In the genomic region with DNA sequence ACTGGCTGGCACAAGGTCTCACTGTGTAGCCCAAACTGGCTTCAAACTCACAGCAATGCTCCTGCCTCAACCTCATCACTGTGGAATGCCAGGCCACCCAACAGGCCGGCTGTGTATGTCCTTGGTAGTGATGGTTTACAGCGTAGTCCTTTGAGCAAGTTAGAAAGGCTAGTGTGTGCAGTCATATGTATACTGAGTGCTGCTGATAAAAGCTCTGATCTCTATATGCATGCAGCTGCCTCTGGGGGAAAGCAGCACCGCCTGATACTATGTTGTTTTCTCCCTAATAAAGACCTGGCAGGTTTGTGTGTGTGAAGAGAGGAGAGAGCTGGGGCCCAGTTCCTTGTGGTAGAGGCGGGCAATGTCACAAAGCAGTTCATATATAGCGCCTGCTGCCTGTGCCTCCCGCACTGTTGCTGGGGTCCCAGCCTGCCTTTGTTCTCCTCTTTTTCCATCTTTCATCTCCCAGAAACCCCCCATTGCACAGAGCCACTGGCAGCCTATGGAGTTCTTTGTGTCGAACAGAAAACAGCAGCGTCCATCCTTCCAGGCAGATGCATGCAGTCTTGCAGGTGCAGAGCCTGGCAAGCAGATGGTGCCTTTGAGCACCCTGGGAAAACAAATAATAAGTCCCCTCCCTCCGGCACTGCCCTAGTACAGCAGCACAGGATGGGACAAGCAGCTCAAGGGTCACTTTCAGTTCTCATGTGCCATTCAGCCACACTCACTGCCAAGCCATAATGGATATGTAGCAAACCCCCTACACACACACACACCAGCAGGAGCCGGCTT, we compare ENCODE assay signal across 8 mouse cellular contexts.
DNase-seq lines count a peak whose midpoint lies in the region; ATAC-seq and TF ChIP-seq lines count a peak whose summit lies in the region.

No protein-coding gene starts in this region.

- no peak for TF ChIP-seq POLR2A in kidney, adult 2 months (IDR thresholded peaks at IDR 0.05; ENCODE audit: low read depth, low read length)

- no peaks in the 10 kb centered on the region for H3K36me3 ChIP-seq in kidney, adult 2 months (ENCODE audit: control insufficient read depth, insufficient read depth, low read length)
- H3K36me3 ChIP-seq in midbrain, embryonic 12.5 days, result no peaks in the 10 kb centered on the region

- WGBS in kidney, adult 2 months, result 63% methylated on average over 10 of the region's 10 CpGs
- 21% methylated on average over 10 of the region's 10 CpGs for WGBS in midbrain, embryonic 12.5 days

- H3K4me1 ChIP-seq in kidney, adult 2 months (ENCODE audit: control insufficient read depth, insufficient read depth, low read length), result no peaks in the 10 kb centered on the region
- peaks cover 51% of the 10 kb centered on the region for H3K4me1 ChIP-seq in midbrain, embryonic 12.5 days

- peak overlapping the region; percentile 6; the same call in 1 of the 2 replicates for H3K4me2 ChIP-seq in midbrain, embryonic 12.5 days (replicated peaks)

- H3K27me3 ChIP-seq in kidney, adult 2 months (replicated peaks; ENCODE audit: control insufficient read depth, insufficient read depth, low read length), result no peaks in the 10 kb centered on the region
- no peaks in the 10 kb centered on the region for H3K27me3 ChIP-seq in midbrain, embryonic 12.5 days

- no peaks in the 10 kb centered on the region for H3K9me3 ChIP-seq in midbrain, embryonic 12.5 days

- peak; percentile 91 for ATAC-seq in midbrain, embryonic 12.5 days (ENCODE audit: low FRiP score, low read depth)

- H3K9ac ChIP-seq in midbrain, embryonic 12.5 days (replicated peaks), result peak overlapping the region; percentile 20; the same call in 1 of the 2 replicates

- peak; percentile 55 for TF ChIP-seq CTCF in kidney, adult 2 months (conservative IDR thresholded peaks at IDR 0.05; ENCODE audit: insufficient read depth, insufficient read length, low read depth, low read length)

- H3K27ac ChIP-seq in kidney, adult 2 months (ENCODE audit: insufficient read depth, low read depth, low read length), result no peak overlapping the region
- H3K27ac ChIP-seq in midbrain, embryonic 12.5 days (replicated peaks), result peak overlapping the region; percentile 94

- H3K4me3 ChIP-seq in kidney, adult 2 months (ENCODE audit: insufficient read depth, low read depth, low read length), result no peak overlapping the region
- H3K4me3 ChIP-seq in midbrain, embryonic 12.5 days, result no peak overlapping the region

- peak; percentile 54 to 63 for DNase-seq in cerebellum, postnatal 10 days
- DNase-seq in cerebellum, adult 11-12 months, result no peak
- peak; percentile 46 for DNase-seq in embryo, embryonic 9.5 days (ENCODE audit: extremely low spot score)
- peak; percentile 47 for DNase-seq in kidney, adult 2 months
- no peak for DNase-seq in frontal cortex, postnatal 36 days (ENCODE audit: low spot score in 2 of 2)
- no peak for DNase-seq in B cell, adult 2 months
- no peak for DNase-seq in adrenal gland, postnatal 36 days

Comparison
In these comparisons a context has a peak if more than half of its experiments do, and no peak if none do; other contexts are left out.
1. DNase-seq: peak in cerebellum, postnatal 10 days (2 of 2), embryo, embryonic 9.5 days (single experiment) and kidney, adult 2 months (single experiment); none in cerebellum, adult 11-12 months (single experiment), frontal cortex, postnatal 36 days (0 of 2), B cell, adult 2 months (0 of 2) and adrenal gland, postnatal 36 days (0 of 2).